Mouse (Mus musculus) cortical plate, adult 2 months (tissue): ENCODE data around the gene Gmnn. TPM values are rescaled to one million over a fixed set of nuclear protein-coding genes. Genes with fewer than 3 reads are reported as not detected.
"Not testable (repeated sequence)": the region's sequence is repeated elsewhere in the genome, so short reads cannot be mapped to it uniquely, and the experiment has no call there.

Experiments used
- H3K27ac ChIP-seq: fragments of 200-500 bp; 2 replicates; pipeline ENCODE4 v1.5.1; 2012; ENCODE audit warnings: low read length, control low read depth, inconsistent platforms; ENCODE audit not compliant: insufficient read depth
- H3K4me1 ChIP-seq: fragments of 200-500 bp; 2 replicates; pipeline ENCODE4 v1.6.1; 2011; ENCODE audit warnings: low read length; ENCODE audit not compliant: control insufficient read depth, insufficient read depth
- H3K4me3 ChIP-seq: fragments of 200-500 bp; 2 replicates; pipeline ENCODE4 v1.5.1; 2011; ENCODE audit warnings: mild to moderate bottlenecking, low read length, control low read depth; ENCODE audit not compliant: insufficient read depth
- CTCF ChIP-seq: fragments of 200-500 bp; IDR thresholded peaks from 2 replicates; pipeline ENCODE4 v1.5.1; 2011; ENCODE audit warnings: mild to moderate bottlenecking, control low read depth, low read length; ENCODE audit not compliant: insufficient read depth; ENCODE audit errors: extremely low read depth
- POLR2A ChIP-seq: fragments of 200-500 bp; IDR thresholded peaks from 2 replicates; pipeline ENCODE4 v1.6.1; 2011; ENCODE audit warnings: mild to moderate bottlenecking, low read length, control low read depth; ENCODE audit not compliant: insufficient read depth; ENCODE audit errors: extremely low read depth
- polyA plus RNA-seq: library from polyadenylated mRNA; depleted of rRNA; stranded (reverse); fragments of >200 nt; gene quantifications from 2 replicates; pipeline ENCODE4 v1.2.3, GENCODE M21; 2012

Gmnn gene
- polyA plus RNA-seq, 1 experiment: 6.0 TPM

GRCm38 (mm10) chr13:24798686-24799085 lies 37.0 kb upstream of the Gmnn start:
- TF ChIP-seq POLR2A: no peak
- no peak for TF ChIP-seq CTCF
- Histone ChIP-seq H3K4me1 (peaks cover 3% of the 10 kb centered on the region; the same call in 1 of the 2 replicates), H3K4me3 (no peak overlapping the region), H3K27ac (no peak overlapping the region)

GRCm38 (mm10) chr13:24792411-24793045 lies 30.8 kb upstream of the Gmnn start:
- H3K4me3 ChIP-seq: no peak overlapping the region
- TF ChIP-seq POLR2A: no peak
- no peak for TF ChIP-seq CTCF
- peaks cover 4% of the 10 kb centered on the region; the same call in 1 of the 2 replicates for H3K4me1 ChIP-seq
- no peak overlapping the region for H3K27ac ChIP-seq

GRCm38 (mm10) chr13:24791349-24791748 lies 29.6 kb upstream of the Gmnn start:
- H3K4me3 ChIP-seq: no peak overlapping the region
- peaks cover 4% of the 10 kb centered on the region; the same call in 1 of the 2 replicates for H3K4me1 ChIP-seq
- TF ChIP-seq POLR2A (no peak), CTCF (no peak)
- no peak overlapping the region for H3K27ac ChIP-seq

- no peak overlapping the region for H3K4me3 ChIP-seq
- peaks cover 4% of the 10 kb centered on the region; the same call in 1 of the 2 replicates for H3K4me1 ChIP-seq
- TF ChIP-seq POLR2A (no peak), CTCF (no peak)
- H3K27ac ChIP-seq: no peak overlapping the region
Measured at GRCm38 (mm10) chr13:24787477-24787876, 25.8 kb upstream of the Gmnn start.

GRCm38 (mm10) chr13:24786014-24786490 lies 24.3 kb upstream of the Gmnn start:
- no peak for TF ChIP-seq POLR2A
- TF ChIP-seq CTCF: no peak
- Histone ChIP-seq H3K27ac (no peak overlapping the region), H3K4me3 (no peak overlapping the region), H3K4me1 (peaks cover 2% of the 10 kb centered on the region; the same call in 1 of the 2 replicates)

- TF ChIP-seq CTCF (no peak), POLR2A (no peak)
- no peak overlapping the region for H3K27ac ChIP-seq
- H3K4me1 ChIP-seq: no peaks in the 10 kb centered on the region
- no peak overlapping the region for H3K4me3 ChIP-seq
Measured at GRCm38 (mm10) chr13:24781916-24782315, 20.2 kb upstream of the Gmnn start.

- TF ChIP-seq CTCF (no peak), POLR2A (no peak)
- no peak overlapping the region for H3K4me3 ChIP-seq
- H3K27ac ChIP-seq: no peak overlapping the region
- no peaks in the 10 kb centered on the region for H3K4me1 ChIP-seq
Measured at GRCm38 (mm10) chr13:24778706-24779380, 17.1 kb upstream of the Gmnn start.

GRCm38 (mm10) chr13:24778026-24778425 lies 16.3 kb upstream of the Gmnn start:
- Histone ChIP-seq H3K27ac (no peak overlapping the region), H3K4me1 (no peaks in the 10 kb centered on the region), H3K4me3 (no peak overlapping the region)
- TF ChIP-seq CTCF (no peak), POLR2A (no peak)

- Histone ChIP-seq H3K4me1 (no peaks in the 10 kb centered on the region), H3K27ac (no peak overlapping the region), H3K4me3 (no peak overlapping the region)
- TF ChIP-seq CTCF: peak; percentile 89
- no peak for TF ChIP-seq POLR2A
Measured at GRCm38 (mm10) chr13:24776146-24776844, 14.6 kb upstream of the Gmnn start.

GRCm38 (mm10) chr13:24771482-24771881 lies 9.8 kb upstream of the Gmnn start:
- not testable (repeated sequence) for H3K4me3 ChIP-seq, H3K4me1 ChIP-seq, H3K27ac ChIP-seq

- H3K27ac ChIP-seq, H3K4me1 ChIP-seq: not testable (repeated sequence)
Measured at GRCm38 (mm10) chr13:24767809-24768208, 6.1 kb upstream of the Gmnn start.

More at GRCm38 (mm10) chr13:24767809-24768208, 6.1 kb upstream of the Gmnn start:
- not testable (repeated sequence) for H3K4me3 ChIP-seq
